Mouse (Mus musculus) ES-Bruce4 (cell line): ENCODE results near the gene Filip1l.

Experiments
- CTCF ChIP-seq: IDR thresholded peaks from one replicate; pipeline ENCODE4 v1.8.1; 2011; ENCODE audit warnings: low read depth, low read length
- POLR2A ChIP-seq: IDR thresholded peaks from one replicate; pipeline ENCODE4 v1.8.1; 2011; ENCODE audit warnings: low read length; ENCODE audit not compliant: insufficient read depth

DNA sequence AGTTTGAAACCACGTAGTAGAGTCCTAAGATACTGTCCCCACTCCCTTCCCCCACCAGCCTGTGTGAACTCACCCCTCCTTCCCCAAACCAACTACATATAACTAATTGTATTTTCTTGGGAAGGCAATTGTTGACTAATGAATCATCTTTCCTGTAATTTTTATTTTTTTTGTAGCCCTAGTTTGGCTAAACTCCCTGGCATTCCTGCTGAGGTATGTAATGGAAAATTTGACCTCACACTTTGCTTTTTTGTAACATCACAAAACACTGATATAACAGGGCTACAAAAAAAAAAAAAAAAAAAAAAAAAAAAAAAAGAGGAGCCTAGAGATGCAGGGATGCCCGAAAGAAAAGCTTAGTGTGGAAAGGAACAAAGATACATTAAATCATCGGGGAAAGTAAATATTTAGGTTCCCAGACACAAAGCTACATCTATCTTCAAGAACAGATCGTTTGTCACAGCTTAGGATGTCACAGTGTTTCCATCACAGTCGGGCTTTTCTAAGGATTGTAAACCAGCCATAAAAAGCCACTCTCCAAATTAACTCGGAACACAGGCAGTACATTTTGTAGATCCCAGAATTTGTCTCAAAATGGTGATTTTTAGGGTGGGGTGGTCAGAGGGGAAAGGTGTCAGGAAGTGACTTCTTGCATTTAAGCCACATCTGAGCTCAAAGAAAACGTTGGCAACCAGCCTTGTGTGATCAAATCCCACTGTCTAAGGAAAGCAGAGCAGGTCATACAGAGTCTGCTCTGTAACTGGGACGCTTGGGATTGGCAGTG, 68.1 kb downstream of the Filip1l start:
- TF ChIP-seq CTCF = no peak
- TF ChIP-seq POLR2A = no peak
